Mouse (Mus musculus): Measurements from ENCODE around the gene Fancg.

- TF ChIP-seq CTCF (IDR thresholded peaks at IDR 0.05; ENCODE audit: low read depth) (no peak), EP300 (IDR thresholded peaks at IDR 0.05; ENCODE audit: low read depth) (no peak)
Measured at GRCm38 (mm10) chr4:43010161-43011038, at the start of gene Fancg.

Measured in liver, postnatal 0 days (tissue).